Mouse (Mus musculus) ES-E14 (cell line): ENCODE measurements at regions not wholly inside any gene's neighbourhood (a gene's known extent, or its start where the extent isn't known, plus 50 kb on each side); places are given as distances from the start of the nearest gene placed in this dataset.

Experiments
- CHD2 ChIP-seq: IDR thresholded peaks from 2 replicates; pipeline ENCODE4 v1.6.1; 2014; ENCODE audit warnings: mild to moderate bottlenecking, low read depth, low read length, inconsistent platforms
- HCFC1 ChIP-seq: IDR thresholded peaks from 2 replicates; pipeline ENCODE4 v1.6.1; 2012; ENCODE audit warnings: low read length, inconsistent platforms, borderline replicate concordance; ENCODE audit not compliant: insufficient read depth
- MAFK ChIP-seq: IDR thresholded peaks from 2 replicates; pipeline ENCODE4 v1.6.1; 2014; ENCODE audit warnings: mild to moderate bottlenecking, low read depth, low read length, inconsistent platforms; ENCODE audit not compliant: insufficient read depth
- ZC3H11A ChIP-seq: IDR thresholded peaks from 2 replicates; pipeline ENCODE4 v1.6.1; 2012; ENCODE audit warnings: low read depth, mild to moderate bottlenecking, inconsistent platforms, low read length, borderline replicate concordance
- ZNF384 ChIP-seq: IDR thresholded peaks from 2 replicates; pipeline ENCODE4 v1.6.1; 2012; ENCODE audit warnings: low read depth, low read length, inconsistent platforms

DNA sequence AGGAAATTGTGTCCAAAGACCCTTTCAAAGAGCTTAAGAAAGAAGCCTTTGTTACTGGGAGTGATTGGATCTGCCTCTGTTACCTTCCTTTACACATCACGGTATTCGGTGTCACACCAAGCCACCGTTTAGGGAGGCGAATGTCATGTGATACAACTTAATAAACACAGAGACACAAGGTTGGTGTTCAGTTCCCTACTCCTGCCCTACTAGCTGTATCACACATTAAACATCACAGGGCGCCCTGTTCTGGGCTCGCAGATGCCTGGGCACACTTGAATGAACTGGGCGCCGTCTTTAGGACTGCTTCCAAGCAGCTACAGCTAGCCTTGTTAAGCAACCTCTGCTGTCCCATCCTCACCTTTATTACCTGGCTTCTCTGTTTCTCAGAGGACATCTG, 55.0 kb upstream of the Gm10295 start:
- TF ChIP-seq ZNF384 (no peak), MAFK (no peak), ZC3H11A (no peak), HCFC1 (no peak), CHD2 (no peak)
